Mouse (Mus musculus) yolk sac, embryonic 10.5 days (tissue): ENCODE results near the gene Col11a1.

Experiments
- DNase-seq: peaks from one replicate; pipeline ENCODE4 v3.0.0-alpha.2; 2017; ENCODE audit warnings: low spot score

Col11a1 gene

DNA sequence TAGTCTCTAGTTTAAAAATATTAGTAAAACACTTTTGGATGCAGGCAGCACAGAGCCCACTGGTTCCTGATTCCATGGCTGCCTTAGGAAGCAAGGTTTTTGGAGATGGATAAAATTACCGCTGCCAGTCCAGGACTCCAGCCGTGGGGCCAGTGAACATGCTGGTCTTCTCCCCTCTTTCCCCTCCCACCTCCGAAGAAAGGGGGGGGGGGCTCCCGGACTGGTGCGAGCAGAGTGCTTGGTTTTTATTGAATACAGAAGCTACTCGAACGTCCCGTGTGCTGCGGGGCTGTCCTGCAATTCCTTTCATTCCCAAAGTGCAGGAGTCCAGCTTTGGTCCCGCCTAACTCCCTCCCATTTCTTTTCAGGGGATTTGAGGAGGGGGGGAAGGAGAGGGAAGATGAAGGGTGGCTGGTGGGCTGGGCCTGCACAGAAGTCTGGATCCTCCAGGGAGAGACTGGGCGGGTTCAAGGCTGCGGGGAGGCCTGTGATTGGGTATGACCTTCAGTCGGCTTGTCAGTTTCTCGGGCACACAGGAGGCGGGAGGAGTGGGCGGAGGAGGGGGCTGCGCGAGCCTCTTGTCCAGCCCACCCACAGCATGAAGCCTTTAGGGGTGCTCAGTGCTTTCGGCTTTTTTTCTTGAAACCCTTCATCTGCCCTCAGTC lies at the start of gene Col11a1:
TSS of gene Col11a1 (plus strand) at position 570 of the 665 bp plus-strand sequence.
- peak; percentile 89 for DNase-seq

DNA sequence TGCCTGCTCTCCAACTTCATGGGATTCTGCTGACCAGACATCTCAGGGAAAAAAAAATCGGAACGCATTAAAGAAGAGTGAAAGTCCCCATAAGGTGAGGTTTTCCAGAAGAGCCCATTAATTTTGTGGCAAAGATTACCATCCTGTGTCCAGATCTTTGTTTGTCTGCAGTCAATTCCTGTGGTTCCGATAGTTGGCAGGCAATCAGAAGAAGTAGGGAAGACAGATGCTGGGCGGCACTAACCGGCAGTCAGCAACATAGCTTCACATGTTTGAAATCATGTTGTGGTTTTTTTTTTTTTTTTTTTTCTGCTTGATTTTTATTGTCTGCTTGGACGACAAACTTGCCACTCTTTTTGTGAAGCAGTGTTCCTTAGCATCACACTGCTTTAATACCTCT lies 39.4 kb upstream of the Col11a1 start:
- no peak for DNase-seq

DNA sequence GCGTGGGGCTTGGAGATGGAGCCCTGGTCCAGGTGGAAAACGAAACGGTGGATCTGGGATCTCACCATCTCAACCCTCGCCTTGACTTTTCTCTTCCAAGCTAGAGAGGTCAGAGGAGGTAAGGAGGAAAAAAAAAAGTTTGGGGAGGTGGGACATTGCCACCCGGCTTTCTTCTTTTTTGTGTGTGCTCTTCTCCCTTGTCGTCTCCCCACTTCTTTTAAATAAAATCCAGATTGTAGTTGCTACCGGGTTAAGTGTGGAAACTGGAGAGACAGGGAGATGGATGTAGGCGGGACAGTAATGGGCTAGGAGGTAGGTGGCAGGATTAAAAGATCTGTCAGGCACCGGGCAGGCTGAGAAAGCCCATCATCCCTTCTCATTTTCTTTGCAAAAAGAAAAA lies 546 bp downstream of the Col11a1 start:
- no peak for DNase-seq

DNA sequence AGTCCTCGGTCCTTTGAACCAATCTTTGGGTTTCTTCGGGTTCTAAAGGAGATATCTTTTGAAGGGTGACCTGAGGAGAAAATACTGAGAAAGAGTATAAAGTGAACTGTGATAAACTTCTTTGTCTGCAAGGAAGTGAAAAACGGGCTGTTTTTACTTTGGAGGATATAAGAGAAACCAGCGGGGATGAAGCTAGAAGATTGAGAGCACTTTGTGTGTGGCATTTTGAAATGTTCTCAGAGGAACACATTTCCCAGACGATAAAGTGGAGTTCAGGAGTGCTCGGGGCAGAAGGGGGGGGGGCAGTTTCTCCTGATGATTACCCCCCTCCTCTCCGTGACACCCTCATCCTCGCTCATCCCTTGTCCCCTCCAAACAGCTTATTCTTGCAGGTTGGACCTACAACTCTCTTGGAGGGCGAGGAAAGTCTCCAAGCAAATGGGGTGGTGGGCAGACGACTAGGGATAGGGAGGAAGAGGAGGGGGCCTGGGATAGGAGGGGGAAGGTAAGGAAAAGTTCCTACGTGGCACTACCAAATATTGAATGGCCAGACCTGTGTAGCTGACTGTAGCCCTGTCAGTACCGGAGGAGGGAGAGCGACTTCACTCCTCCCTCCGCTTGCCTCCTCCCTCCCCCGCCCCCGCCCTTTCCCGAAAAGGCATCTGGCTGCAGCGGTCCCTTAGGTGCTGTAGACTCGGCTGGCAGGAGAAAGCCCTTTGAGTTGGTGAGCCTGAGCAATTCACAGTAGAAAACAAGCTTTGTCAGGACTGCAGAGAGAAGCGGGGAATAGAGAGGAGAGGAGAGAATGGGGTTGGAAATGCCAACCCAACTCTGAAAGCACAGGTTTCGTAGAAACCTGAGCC lies 1.2 kb downstream of the Col11a1 start:
- DNase-seq = peak; percentile 35

DNA sequence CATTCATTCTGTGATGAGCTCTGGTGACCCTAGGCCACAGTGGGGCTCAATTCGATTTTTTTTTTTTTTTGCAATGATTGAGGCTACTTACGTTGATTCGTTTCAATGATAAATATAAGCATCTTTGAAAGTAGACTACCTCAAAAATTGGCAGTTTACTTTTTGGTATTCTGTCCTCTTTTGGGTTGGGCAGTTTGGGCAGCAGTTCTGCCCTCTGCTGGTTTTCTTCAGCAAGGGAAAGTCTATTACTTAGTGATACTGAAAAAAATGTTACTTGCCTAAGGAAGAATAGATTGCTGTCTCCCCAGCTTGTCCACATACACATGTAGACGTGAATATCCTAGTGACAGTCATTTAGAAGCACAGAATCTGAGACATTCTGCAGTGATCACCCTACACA lies 2.0 kb downstream of the Col11a1 start:
- DNase-seq = no peak

DNA sequence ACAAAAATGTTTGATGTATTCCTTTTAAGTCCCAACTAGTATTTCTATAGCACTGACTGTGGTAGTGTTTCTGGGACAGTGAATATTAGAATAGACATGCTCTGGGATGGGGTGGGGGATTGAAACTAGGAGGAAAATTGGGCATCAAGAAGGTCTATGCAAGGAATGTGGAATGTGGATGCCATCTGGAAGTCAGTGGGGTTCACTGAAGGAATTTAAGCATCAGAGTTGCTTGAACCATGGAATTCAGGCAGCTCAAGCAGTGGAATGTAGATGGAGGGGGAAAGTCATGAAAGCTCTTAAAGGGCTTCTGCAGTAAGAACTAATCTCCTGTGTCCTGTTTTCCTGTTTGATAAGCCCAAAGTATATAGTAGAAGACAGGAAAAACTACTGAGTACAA lies 22.1 kb downstream of the Col11a1 start:
- no peak for DNase-seq

DNA sequence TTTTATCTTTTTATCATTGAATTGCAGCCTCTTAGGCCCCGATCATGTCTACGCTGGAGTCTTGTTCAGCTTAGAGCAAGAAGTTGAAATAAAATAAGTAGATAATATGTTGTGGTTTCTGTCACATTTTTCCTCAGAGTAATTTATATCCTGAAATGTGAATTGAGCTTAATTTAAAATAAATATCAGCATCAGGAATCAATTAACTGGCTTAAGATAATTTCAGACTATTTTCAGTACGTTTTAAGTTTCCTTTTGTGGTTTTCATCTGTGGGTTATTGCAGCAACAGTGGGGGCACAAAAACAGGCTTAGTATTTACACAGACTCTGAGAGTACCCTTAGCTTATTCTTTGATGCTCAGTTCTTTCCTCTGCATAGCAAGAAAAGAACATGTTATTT lies 23.2 kb downstream of the Col11a1 start:
- no peak for DNase-seq

DNA sequence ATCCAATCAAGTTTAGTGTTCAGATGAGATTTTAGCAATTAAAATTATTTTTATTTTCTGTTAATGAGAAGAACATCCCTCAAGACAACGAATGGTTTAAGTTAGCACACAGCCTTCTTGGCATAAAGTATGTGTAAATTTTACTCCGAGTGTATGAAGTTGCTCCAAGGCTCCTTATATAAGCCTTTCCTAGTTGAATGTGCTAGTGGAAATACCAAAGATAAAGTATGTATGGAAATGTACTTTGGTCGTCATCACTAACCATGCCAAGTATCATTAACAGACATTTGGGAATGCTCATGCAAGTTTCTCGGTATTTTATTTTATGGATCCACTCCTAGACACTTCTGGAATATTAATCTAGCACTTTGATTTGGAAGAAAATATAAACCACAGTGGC lies 34.8 kb downstream of the Col11a1 start:
- DNase-seq = no peak

DNA sequence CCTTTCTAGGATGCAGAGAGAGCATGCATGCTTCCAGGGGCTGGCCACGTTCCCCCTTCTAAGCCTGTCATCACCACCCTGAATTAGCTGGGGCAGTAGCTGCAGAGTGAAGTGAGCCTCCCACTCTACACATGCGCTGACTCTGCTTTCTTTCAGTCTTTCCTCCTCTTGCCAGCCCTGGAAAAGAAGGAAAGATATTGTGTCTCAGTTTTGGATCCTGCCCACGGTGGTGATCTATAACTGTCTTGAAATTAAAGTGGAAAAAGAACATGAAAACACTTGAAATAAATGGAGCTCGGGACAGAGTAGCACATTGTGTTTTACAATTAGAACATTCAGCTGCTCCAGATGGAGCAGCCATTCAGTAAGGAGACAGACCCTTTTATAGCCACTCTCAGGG lies 35.2 kb downstream of the Col11a1 start:
- DNase-seq = no peak

DNA sequence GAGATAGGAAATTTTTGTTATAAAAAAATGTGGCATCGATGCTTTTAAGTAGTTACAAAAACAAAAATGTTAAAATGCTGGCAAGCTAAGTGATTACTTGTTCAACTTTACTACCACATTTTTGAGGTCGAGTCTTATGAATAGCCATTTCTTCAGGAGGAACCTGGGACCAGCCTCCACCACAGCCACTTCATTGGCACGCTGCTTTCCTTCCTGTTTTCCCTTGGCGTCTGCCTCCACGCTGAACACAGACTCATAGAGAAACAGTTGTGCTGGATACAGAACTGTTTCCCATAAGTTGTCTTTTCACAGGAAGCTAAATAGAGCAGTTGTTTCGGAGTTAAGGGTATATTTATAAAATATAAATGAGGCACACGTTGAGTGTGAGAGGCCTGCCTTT lies 69.0 kb downstream of the Col11a1 start:
- no peak for DNase-seq

DNA sequence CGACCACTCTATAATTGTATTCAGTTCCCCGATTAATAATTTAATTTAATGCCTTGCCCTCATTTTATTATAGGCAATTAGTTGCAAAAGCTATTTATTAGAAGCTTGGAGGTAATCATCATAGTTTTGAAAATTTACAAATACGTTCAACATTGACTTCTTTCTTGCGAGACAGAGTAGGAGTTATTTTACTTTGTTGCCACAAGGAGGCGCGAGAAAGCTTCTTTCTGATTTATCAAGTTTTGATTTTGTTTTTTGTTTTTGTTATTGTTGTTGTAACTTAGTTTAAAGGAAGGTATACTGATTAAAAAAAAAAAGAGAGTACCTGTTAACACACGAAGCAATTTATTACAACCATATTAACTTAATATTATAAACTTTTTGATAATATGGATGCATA lies 76.8 kb downstream of the Col11a1 start:
- DNase-seq = no peak

DNA sequence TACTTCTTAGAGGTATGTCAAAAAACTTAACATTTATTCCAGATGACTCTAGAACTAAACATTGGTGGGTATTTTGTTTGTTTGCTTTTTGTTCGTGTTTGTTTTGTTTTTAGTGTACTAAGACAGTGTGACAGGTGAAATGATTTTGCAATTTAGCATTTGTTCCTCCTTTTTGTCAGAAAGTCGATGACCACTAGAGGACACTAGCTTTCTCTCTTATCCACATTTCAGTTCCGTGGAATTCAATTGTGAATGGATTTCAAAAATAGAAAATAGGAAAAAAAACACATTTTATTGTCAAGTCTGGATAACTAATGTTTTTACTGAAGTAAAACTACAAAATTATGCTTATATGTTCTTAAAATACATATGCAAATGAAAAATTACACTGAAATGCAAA lies 116.8 kb downstream of the Col11a1 start:
- no peak for DNase-seq

DNA sequence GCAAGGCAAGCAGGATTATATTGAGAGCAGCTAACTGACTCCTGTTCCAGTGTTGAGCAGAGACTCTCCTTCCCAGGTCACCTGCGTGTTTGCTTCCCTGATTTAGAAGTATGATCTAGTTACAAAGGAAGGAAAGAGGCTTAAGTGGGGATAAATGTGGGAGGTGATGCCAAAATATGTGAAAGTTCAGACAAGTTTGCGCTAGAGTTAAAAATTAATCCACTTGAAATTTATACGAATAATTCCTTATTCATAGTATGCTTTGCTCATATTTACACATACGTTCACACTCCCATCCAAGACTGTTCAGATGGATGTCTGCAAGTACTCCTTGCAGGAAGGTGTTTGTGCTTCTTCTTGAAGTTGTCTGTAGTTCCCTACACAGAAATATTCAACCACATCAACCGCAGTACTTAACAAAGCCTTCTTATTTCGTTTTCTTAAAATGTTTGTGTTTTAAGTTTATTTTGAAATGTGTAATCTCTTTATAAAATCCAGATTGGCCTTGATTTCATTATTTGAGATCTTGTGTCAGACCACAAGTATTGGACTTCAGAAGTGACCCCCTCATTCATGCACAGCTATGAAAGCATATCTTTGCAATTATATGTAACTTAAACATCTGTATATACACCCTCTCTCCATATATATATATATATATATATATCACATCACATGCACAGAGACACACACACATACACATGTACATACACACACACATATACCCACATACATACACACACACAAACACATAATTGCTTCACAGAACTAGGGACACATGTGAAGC lies 167.8 kb downstream of the Col11a1 start:
- DNase-seq = no peak

DNA sequence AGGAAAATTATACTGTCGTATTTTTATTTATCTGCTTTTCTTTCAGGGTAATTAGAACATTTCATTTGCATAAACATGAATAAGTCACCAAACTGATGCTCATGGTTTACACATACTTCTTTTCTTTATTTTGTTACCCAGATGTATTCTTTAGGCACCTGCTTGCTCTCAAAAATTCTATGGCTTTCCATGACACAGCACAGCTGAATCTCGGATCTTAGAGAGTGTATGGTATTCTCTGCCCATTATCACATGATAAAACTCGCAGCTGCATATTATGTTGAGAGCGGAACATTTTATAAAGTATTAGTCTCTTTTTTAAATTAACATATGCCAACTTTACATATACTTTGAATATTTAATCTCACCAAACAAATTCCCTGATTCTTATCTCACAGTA lies 181.9 kb downstream of the Col11a1 start:
- no peak for DNase-seq

DNA sequence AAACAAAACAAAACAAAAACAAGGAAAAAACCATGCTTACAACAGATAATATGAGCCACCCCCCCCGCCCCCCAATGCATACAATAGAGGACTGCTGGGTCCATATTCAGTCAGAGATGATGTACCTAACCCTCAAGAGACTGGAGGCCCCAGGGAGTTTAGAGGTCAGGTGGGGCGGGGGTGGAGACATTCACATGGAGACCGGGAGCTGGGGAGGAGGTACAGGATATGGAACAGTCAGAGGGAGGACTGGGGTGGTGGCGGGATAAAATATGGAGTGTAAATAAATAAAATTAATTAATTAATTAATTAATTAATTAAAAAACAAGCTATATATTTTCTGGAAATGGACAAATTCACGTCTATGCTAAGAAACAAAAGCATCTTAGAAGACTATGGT lies 185.8 kb downstream of the Col11a1 start:
- DNase-seq = no peak

DNA sequence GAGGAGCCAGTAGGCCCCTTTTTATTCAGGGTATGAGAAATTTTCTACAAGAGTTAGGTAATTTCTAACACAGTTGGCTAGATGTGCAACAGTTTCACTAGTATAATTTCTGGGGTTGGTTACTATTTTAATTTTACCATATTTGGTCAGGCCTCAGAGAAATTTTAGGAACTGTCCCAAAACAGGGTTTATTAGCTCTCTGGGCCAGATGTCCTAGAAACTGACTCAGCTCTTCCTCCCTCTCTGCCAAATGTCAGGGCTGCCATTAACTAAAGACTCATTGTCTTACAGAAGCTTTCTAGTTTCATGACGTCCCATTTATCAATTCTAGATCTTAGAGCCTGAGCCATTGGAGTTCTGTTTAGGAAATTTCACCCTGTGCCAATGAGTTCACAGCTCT lies 199.2 kb downstream of the Col11a1 start:
- no peak for DNase-seq
